Mouse (Mus musculus): ENCODE measurements around the gene Cep164. TPM values are rescaled to one million over a fixed set of nuclear protein-coding genes. Genes with fewer than 3 reads are reported as not detected.

Cep164 gene
- polyA plus RNA-seq, 1 experiment, result 13.4 TPM

- H3K4me1 ChIP-seq, result no peaks in the 10 kb centered on the region
- H3K27me3 ChIP-seq (replicated peaks), result peaks cover 78% of the 10 kb centered on the region
- no peak for TF ChIP-seq FLI1 (IDR thresholded peaks at IDR 0.05; ENCODE audit: low read length)
- H3K36me3 ChIP-seq (replicated peaks; ENCODE audit: low read length), result no peaks in the 10 kb centered on the region
- H3K4me3 ChIP-seq (replicated peaks), result no peak overlapping the region
- H3K9me3 ChIP-seq, result no peaks in the 10 kb centered on the region
Measured at GRCm38 (mm10) chr9:45769596-45769995, 58.9 kb downstream of the Cep164 start.

- H3K4me1 ChIP-seq, result no peaks in the 10 kb centered on the region
Measured at GRCm38 (mm10) chr9:45768421-45768820, 60.1 kb downstream of the Cep164 start.

GRCm38 (mm10) chr9:45767155-45767554, 61.3 kb downstream of the Cep164 start:
- no peaks in the 10 kb centered on the region for H3K4me1 ChIP-seq
- H3K36me3 ChIP-seq (replicated peaks; ENCODE audit: low read length), result no peaks in the 10 kb centered on the region
- H3K27me3 ChIP-seq (replicated peaks), result peaks cover 79% of the 10 kb centered on the region
- no peak for TF ChIP-seq FLI1 (IDR thresholded peaks at IDR 0.05; ENCODE audit: low read length)
- peaks cover 11% of the 10 kb centered on the region for H3K9me3 ChIP-seq
- H3K4me3 ChIP-seq (replicated peaks), result no peak overlapping the region

More at GRCm38 (mm10) chr9:45768421-45768820, 60.1 kb downstream of the Cep164 start:
- Histone ChIP-seq H3K27me3 (replicated peaks) (peaks cover 76% of the 10 kb centered on the region), H3K4me3 (replicated peaks) (no peak overlapping the region), H3K36me3 (replicated peaks; ENCODE audit: low read length) (no peaks in the 10 kb centered on the region), H3K9me3 (no peaks in the 10 kb centered on the region; the same call in 1 of the 2 replicates)
- no peak for TF ChIP-seq FLI1 (IDR thresholded peaks at IDR 0.05; ENCODE audit: low read length)
- no peak for TF ChIP-seq GATA1 (IDR thresholded peaks at IDR 0.05; ENCODE audit: borderline replicate concordance, low read length)

GRCm38 (mm10) chr9:45766195-45766594, 62.3 kb downstream of the Cep164 start:
- peaks cover 71% of the 10 kb centered on the region for H3K27me3 ChIP-seq (replicated peaks)
- TF ChIP-seq FLI1 (IDR thresholded peaks at IDR 0.05; ENCODE audit: low read length) (no peak), GATA1 (IDR thresholded peaks at IDR 0.05; ENCODE audit: borderline replicate concordance, low read length) (no peak)
- H3K36me3 ChIP-seq (replicated peaks; ENCODE audit: low read length), result no peaks in the 10 kb centered on the region
- H3K4me1 ChIP-seq, result no peaks in the 10 kb centered on the region
- no peak overlapping the region for H3K4me3 ChIP-seq (replicated peaks)
- peaks cover 12% of the 10 kb centered on the region for H3K9me3 ChIP-seq

- H3K27me3 ChIP-seq (replicated peaks), result peaks cover 53% of the 10 kb centered on the region
- 0 out of 2 replicates have a peak, but pooled peaks cover 6% of the 10 kb centered on the region for H3K9me3 ChIP-seq
- peaks cover 5% of the 10 kb centered on the region for H3K4me1 ChIP-seq
- H3K4me3 ChIP-seq (replicated peaks), result no peak overlapping the region
- no peaks in the 10 kb centered on the region for H3K36me3 ChIP-seq (replicated peaks; ENCODE audit: low read length)
- TF ChIP-seq GATA1 (IDR thresholded peaks at IDR 0.05; ENCODE audit: borderline replicate concordance, low read length), result no peak
- TF ChIP-seq FLI1 (IDR thresholded peaks at IDR 0.05; ENCODE audit: low read length), result no peak
Measured at GRCm38 (mm10) chr9:45754452-45755091, 73.9 kb downstream of the Cep164 start.

GRCm38 (mm10) chr9:45749917-45750316, 78.6 kb downstream of the Cep164 start:
- Histone ChIP-seq H3K4me1 (peaks cover 5% of the 10 kb centered on the region), H3K9me3 (no peaks in the 10 kb centered on the region), H3K27me3 (replicated peaks) (peaks cover 53% of the 10 kb centered on the region), H3K36me3 (replicated peaks; ENCODE audit: low read length) (no peaks in the 10 kb centered on the region), H3K4me3 (replicated peaks) (no peak overlapping the region)
- TF ChIP-seq GATA1 (IDR thresholded peaks at IDR 0.05; ENCODE audit: borderline replicate concordance, low read length), result no peak

- Histone ChIP-seq H3K4me1 (no peaks in the 10 kb centered on the region), H3K36me3 (replicated peaks; ENCODE audit: low read length) (no peaks in the 10 kb centered on the region), H3K27me3 (replicated peaks) (peaks cover 66% of the 10 kb centered on the region), H3K4me3 (replicated peaks) (no peak overlapping the region), H3K9me3 (no peaks in the 10 kb centered on the region)
- TF ChIP-seq GATA1 (IDR thresholded peaks at IDR 0.05; ENCODE audit: borderline replicate concordance, low read length) (no peak), FLI1 (IDR thresholded peaks at IDR 0.05; ENCODE audit: low read length) (no peak)
Measured at GRCm38 (mm10) chr9:45745451-45745850, 83.0 kb downstream of the Cep164 start.

GRCm38 (mm10) chr9:45740584-45740980, 87.9 kb downstream of the Cep164 start:
- H3K9me3 ChIP-seq, result no peaks in the 10 kb centered on the region
- TF ChIP-seq FLI1 (IDR thresholded peaks at IDR 0.05; ENCODE audit: low read length), result no peak
- no peak for TF ChIP-seq GATA1 (IDR thresholded peaks at IDR 0.05; ENCODE audit: borderline replicate concordance, low read length)
- H3K4me3 ChIP-seq (replicated peaks), result no peak overlapping the region
- no peaks in the 10 kb centered on the region for H3K4me1 ChIP-seq
- no peaks in the 10 kb centered on the region for H3K36me3 ChIP-seq (replicated peaks; ENCODE audit: low read length)
- H3K27me3 ChIP-seq (replicated peaks), result peaks cover 69% of the 10 kb centered on the region

GRCm38 (mm10) chr9:45739702-45740583, 88.5 kb downstream of the Cep164 start:
- TF ChIP-seq GATA1 (IDR thresholded peaks at IDR 0.05; ENCODE audit: borderline replicate concordance, low read length) (no peak), FLI1 (IDR thresholded peaks at IDR 0.05; ENCODE audit: low read length) (no peak)
- H3K4me3 ChIP-seq (replicated peaks), result no peak overlapping the region
- H3K36me3 ChIP-seq (replicated peaks; ENCODE audit: low read length), result no peaks in the 10 kb centered on the region
- no peaks in the 10 kb centered on the region for H3K9me3 ChIP-seq
- H3K4me1 ChIP-seq, result no peaks in the 10 kb centered on the region
- H3K27me3 ChIP-seq (replicated peaks), result peaks cover 68% of the 10 kb centered on the region

GRCm38 (mm10) chr9:45739001-45739701, 89.3 kb downstream of the Cep164 start:
- TF ChIP-seq FLI1 (IDR thresholded peaks at IDR 0.05; ENCODE audit: low read length), result no peak
- TF ChIP-seq GATA1 (IDR thresholded peaks at IDR 0.05; ENCODE audit: borderline replicate concordance, low read length), result no peak
- no peaks in the 10 kb centered on the region for H3K36me3 ChIP-seq (replicated peaks; ENCODE audit: low read length)
- H3K9me3 ChIP-seq, result no peaks in the 10 kb centered on the region
- H3K4me1 ChIP-seq, result no peaks in the 10 kb centered on the region
- peaks cover 68% of the 10 kb centered on the region for H3K27me3 ChIP-seq (replicated peaks)
- no peak overlapping the region for H3K4me3 ChIP-seq (replicated peaks)
